Mouse (Mus musculus) mesoderm, embryonic 11.5 days (tissue): ENCODE results near the gene Gpr34.

ENCODE experiments used
- DNase-seq: peaks from one replicate; pipeline ENCODE4 v3.0.0-alpha.2; 2012; ENCODE audit warnings: low read depth, low spot score

Gpr34 gene

DNA sequence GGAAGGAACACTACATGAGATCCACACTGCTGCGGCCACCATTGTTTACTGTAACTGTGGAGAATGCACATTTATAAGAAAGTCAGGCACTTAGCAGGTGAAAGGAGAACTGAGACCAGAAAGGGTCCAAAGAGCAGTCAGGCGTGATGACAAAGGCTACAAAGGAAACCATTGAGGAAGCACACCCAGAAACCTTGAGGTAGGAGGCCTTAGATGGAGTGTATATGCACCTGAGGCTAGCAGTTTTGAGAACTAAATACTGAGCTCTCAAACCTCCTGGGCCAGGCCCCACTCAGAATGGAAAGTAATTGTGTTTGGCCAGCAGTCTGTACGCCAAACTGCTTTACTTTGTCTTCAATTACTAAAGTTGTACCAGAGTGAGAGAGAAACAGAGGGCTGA is 38.5 kb downstream of the Gpr34 start:
- DNase-seq: no peak

DNA sequence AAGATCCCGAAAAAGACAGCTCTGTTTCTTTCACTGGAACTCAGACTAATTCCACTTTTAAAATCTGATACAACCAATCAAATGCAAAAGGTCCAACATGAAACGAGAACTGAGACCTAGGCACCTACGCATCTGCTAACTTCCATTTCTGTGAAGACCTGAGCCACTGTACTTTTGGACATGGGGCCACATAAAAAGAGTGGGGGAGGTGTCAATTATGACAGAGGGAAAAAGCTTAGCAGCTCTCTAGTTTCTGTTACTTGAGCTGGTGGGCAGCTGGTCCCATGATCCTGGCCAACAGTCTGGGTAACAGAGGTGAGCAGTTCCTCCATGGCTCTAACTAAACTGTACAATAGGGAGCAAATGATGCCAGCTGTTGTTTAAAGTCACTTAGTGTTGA is 41.1 kb downstream of the Gpr34 start:
- no peak for DNase-seq

DNA sequence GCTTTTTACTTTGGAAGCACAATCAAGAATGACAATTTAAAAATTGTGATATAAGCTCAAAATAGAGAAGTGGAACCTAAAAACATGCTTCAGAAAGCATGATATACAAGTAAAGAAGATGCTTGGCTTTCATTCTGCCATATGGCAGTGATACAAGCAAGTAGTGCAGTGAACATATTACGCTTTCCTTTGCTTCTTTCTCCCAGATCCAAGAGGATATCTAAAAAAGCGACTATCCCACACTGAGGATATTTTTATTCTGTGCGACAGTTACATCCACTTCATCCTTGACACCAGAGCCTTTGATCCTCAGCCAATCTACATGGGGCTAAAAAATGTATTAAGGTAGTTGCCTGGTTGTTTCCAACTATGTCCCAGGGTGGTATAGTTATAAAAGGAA is 49.9 kb downstream of the Gpr34 start:
- no peak for DNase-seq

DNA sequence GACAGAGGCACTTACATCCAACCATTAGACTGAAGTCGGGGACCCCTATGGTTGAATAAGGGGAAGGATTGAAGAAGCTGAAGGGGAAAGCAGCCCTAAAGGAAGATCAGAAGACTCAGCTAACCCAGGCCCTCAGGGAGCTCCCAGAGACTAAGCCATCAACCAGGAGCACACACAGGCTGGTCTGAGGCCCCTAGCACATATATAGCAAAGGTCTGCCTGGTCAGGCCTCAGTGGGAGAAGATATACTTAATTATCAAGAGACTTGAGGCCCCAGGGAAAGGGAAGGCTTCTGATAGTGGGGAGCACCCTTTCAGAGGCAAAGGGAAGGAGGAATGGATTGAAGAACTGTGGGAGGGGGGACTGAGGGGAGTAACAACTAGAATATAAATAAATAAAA is 54.7 kb downstream of the Gpr34 start:
- DNase-seq: no peak

DNA sequence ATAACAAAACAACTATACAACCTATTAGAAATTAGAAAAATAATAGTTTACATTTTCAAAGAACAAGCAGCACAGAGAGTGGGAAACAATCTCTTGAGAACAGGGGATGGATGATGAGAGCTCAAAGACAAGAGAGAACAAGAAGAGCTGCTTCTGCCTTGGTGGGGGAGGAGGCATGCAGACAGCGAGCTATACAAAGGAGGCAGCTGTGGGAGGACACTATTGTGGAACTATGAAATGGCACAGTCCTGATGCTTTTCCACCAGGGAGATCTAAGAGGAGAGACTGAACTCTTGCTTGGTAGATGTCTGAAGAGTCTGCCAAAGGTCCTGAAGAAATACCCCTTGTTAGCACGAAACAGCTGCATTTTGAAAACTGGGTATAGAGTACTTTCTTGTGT is 56.5 kb downstream of the Gpr34 start:
- no peak for DNase-seq
